Mouse (Mus musculus) yolk sac, embryonic 10.5 days (tissue): ENCODE measurements around the gene H2al1o.
"Not testable (repeated sequence)": the region's sequence is repeated elsewhere in the genome, so short reads cannot be mapped to it uniquely, and the experiment has no call there.

Source experiments
- DNase-seq: peaks from one replicate; pipeline ENCODE4 v3.0.0-alpha.2; 2017; ENCODE audit warnings: low spot score

The H2al1o gene

DNA sequence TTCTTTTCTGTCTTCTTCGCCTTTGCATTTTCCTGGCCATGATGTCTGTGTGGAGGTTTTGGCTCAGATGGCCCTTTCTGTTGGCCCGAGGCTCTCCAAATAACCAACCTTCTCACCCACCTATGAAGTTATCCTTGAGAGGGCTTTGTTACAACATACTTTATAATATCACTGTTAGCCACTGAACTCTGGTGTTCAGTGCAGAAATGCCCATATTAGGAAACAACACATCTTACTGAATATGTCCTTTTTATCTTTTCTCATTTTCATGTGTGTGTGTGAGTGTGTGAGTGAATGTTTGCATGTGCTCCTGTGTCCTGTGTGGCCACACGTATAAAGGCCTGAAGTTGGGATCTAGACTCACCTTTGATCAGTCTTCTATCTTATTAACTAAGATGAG, at the start of gene H2al1o:
Gene H2al1o (minus strand): TSS at position 101 of the 400 bp plus-strand sequence.
- not testable (repeated sequence) for DNase-seq

DNA sequence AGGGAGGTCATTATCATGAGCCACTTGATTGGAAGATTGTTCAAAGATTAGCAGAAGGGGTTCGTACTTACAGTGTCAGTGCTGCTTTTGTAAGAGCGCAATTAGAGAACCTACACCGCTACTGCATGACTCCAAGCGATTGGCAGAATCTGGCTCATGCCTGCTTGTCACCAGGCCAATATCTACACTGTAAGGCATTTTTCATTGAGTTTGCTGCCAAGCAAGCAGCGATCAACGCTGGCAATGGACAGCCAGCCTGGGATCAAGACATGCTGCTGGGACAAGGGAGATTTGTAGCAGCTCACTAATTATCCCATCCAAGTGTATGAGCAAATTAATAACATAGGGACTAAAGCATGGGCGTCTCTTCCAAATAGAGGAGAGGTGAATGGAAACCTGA, 25.8 kb upstream of the H2al1o start:
- not testable (repeated sequence) for DNase-seq

DNA sequence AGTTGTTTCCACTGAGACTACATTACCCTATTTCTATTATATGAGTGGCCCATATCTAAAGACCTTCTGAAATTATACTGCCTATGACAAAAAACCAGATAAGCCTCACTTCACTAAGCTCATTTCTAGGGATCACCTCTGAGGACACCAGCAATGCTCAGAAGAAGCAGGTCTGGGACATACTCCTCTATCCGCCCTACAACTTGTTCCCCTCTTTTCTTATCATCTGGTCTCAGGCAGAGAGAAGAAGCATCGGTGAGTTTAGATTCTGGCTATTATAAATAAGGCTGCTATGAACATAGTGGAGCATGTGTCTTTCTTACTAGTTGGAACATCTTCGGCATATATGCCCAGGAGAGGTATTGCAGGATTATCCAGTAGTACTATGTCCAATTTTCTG, 35.3 kb downstream of the H2al1o start:
- DNase-seq, result no peak
